Mouse (Mus musculus) T-helper 2 cell (primary cell): ENCODE data around the gene Aatf.

Source experiments
- in situ Hi-C: fragments of 300-600 bp; cut with MboI, MseI; formaldehyde crosslinking; loops from one replicate; pipeline ENCODE4 v1.15.1; 2025; ENCODE audit warnings: high pct_unique_total_duplicates

Aatf gene

GRCm38 (mm10) chr11:84522577-84523320 lies 9.4 kb upstream of the Aatf start:
- in situ Hi-C loops: loop anchor here (10.0 kb wide), 1 partner anchor 302 kb away; the partner anchor contains the start of gene Dhrs11

GRCm38 (mm10) chr11:84521751-84522299 lies 8.5 kb upstream of the Aatf start:
- in situ Hi-C loops: loop anchor here (10.0 kb wide), 1 partner anchor 303 kb away; the partner anchor contains the start of gene Dhrs11

- in situ Hi-C loops: loop anchor here (10.0 kb wide), 1 partner anchor 304 kb away; the partner anchor contains the start of gene Dhrs11
Measured at GRCm38 (mm10) chr11:84521071-84521390, 7.7 kb upstream of the Aatf start.

- in situ Hi-C loops: loop anchor here (10.0 kb wide), 1 partner anchor 304 kb away; the partner anchor contains the start of gene Dhrs11
Measured at GRCm38 (mm10) chr11:84520269-84521070, 7.1 kb upstream of the Aatf start.

GRCm38 (mm10) chr11:84519576-84520268 lies 6.4 kb upstream of the Aatf start:
- in situ Hi-C loops: loop anchor here (10.0 kb wide), 1 partner anchor 305 kb away; the partner anchor contains the start of gene Dhrs11

GRCm38 (mm10) chr11:84519036-84519435 lies 5.7 kb upstream of the Aatf start:
- in situ Hi-C loops: no loop called here

- in situ Hi-C loops: no loop called here
Measured at GRCm38 (mm10) chr11:84518261-84518660, 4.9 kb upstream of the Aatf start.

GRCm38 (mm10) chr11:84517431-84517830 lies 4.1 kb upstream of the Aatf start:
- in situ Hi-C loops: no loop called here

- in situ Hi-C loops: no loop called here
Measured at GRCm38 (mm10) chr11:84516501-84517240, 3.3 kb upstream of the Aatf start.

GRCm38 (mm10) chr11:84512031-84512430 lies 1.3 kb downstream of the Aatf start:
- in situ Hi-C loops: no loop called here

GRCm38 (mm10) chr11:84504296-84504695 lies 9.0 kb downstream of the Aatf start:
- in situ Hi-C loops: no loop called here

- in situ Hi-C loops: no loop called here
Measured at GRCm38 (mm10) chr11:84497944-84498343, 15.4 kb downstream of the Aatf start.

- in situ Hi-C loops: no loop called here
Measured at GRCm38 (mm10) chr11:84496901-84497300, 16.4 kb downstream of the Aatf start.

- in situ Hi-C loops: no loop called here
Measured at GRCm38 (mm10) chr11:84495774-84496173, 17.5 kb downstream of the Aatf start.

- in situ Hi-C loops: no loop called here
Measured at GRCm38 (mm10) chr11:84481661-84482060, 31.7 kb downstream of the Aatf start.

- in situ Hi-C loops: no loop called here
Measured at GRCm38 (mm10) chr11:84480451-84480850, 32.9 kb downstream of the Aatf start.

GRCm38 (mm10) chr11:84476641-84477040 lies 36.7 kb downstream of the Aatf start:
- in situ Hi-C loops: no loop called here

- in situ Hi-C loops: no loop called here
Measured at GRCm38 (mm10) chr11:84475991-84476390, 37.3 kb downstream of the Aatf start.

- in situ Hi-C loops: no loop called here
Measured at GRCm38 (mm10) chr11:84473093-84473667, 40.1 kb downstream of the Aatf start.

GRCm38 (mm10) chr11:84464571-84464970 lies 48.8 kb downstream of the Aatf start:
- in situ Hi-C loops: no loop called here

GRCm38 (mm10) chr11:84453901-84454300 lies 59.4 kb downstream of the Aatf start:
- in situ Hi-C loops: no loop called here
